Mouse (Mus musculus) cerebellum, adult 2 months (tissue): ENCODE data around the gene H2al1i. TPM values are rescaled to one million over a fixed set of nuclear protein-coding genes. Genes with fewer than 3 reads are reported as not detected.
"Not testable (repeated sequence)": the region's sequence is repeated elsewhere in the genome, so short reads cannot be mapped to it uniquely, and the experiment has no call there.

ENCODE experiments used
- DNase-seq, 2 experiments: peaks; one replicate each; pipeline ENCODE4 v3.0.0; 2021
- H3K27ac ChIP-seq: fragments of 200-500 bp; 2 replicates; pipeline ENCODE4 v1.5.1; 2012; ENCODE audit warnings: low read length, control low read depth, inconsistent platforms; ENCODE audit not compliant: insufficient read depth
- H3K27me3 ChIP-seq: fragments of 200-500 bp; 2 replicates; pipeline ENCODE4 v1.6.1; 2012; ENCODE audit warnings: inconsistent platforms, mild to moderate bottlenecking, low read length, moderate library complexity; ENCODE audit not compliant: control insufficient read depth, insufficient read depth
- H3K4me1 ChIP-seq: fragments of 200-500 bp; 2 replicates; pipeline ENCODE4 v1.6.1; 2011; ENCODE audit warnings: low read length; ENCODE audit not compliant: control insufficient read depth, insufficient read depth
- H3K4me3 ChIP-seq: fragments of 200-500 bp; replicated peaks from 2 replicates; pipeline ENCODE3; 2011; ENCODE audit warnings: mild to moderate bottlenecking, low read depth, low read length, control low read depth; ENCODE audit not compliant: insufficient read depth
- CTCF ChIP-seq: fragments of 200-500 bp; IDR thresholded peaks from 2 replicates; pipeline ENCODE4 v1.5.1; 2011; ENCODE audit warnings: low read depth, mild to moderate bottlenecking, control low read depth, low read length, moderate library complexity, borderline replicate concordance; ENCODE audit not compliant: insufficient read depth
- POLR2A ChIP-seq: fragments of 200-500 bp; IDR thresholded peaks from 2 replicates; pipeline ENCODE4 v1.6.1; 2011; ENCODE audit warnings: low read length, control low read depth, borderline replicate concordance; ENCODE audit not compliant: insufficient read depth
- WGBS: fragments of 180-500 bp; shearing (Covaris S2); methylation state at CpG from one replicate; pipeline ENCODE4 v1.1.7; 2018; 5-methylcytosine and 5-hydroxymethylcytosine counted together
- polyA plus RNA-seq: library from polyadenylated mRNA; depleted of rRNA; stranded (reverse); fragments of >200 nt; gene quantifications from 2 replicates; pipeline ENCODE4 v1.2.3, GENCODE M21; 2012; rRNA removed

Gene H2al1i
- not detected in 2 replicates for polyA plus RNA-seq

GRCm38 (mm10) chrX:11324359-11324758 lies at the start of gene H2al1i:
Gene H2al1i (plus strand): TSS chrX:11324659.
- H3K27me3 ChIP-seq, H3K4me1 ChIP-seq, H3K27ac ChIP-seq, H3K4me3 ChIP-seq, DNase-seq: not testable (repeated sequence)
- no CpG with 5 or more reads among the region's 5 CpGs for WGBS

DNA sequence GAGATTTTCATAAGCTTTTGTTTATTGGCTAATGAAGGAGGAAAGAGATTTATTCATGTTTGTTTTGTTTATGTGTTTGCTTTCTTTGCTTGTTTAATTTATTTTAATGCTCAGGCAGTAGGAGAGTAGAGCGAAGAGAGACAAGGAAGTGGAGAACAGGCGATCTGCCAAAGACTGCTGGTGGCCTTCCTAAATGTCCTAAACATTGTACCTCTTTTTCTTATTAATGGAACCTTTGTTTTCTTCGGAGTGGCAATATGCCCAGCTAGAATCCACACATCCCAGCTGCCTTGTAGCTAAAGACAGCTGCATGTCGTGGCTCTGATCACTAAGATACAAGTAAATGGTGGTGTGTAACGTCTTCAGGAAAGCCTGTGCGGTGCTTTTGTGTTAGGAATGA lies 47.4 kb upstream of the H2al1i start:
- TF ChIP-seq CTCF (no peak), POLR2A (no peak)
- Histone ChIP-seq H3K27me3 (no peaks in the 10 kb centered on the region), H3K4me1 (no peaks in the 10 kb centered on the region), H3K4me3 (no peak overlapping the region), H3K27ac (no peak overlapping the region)
- 68% methylated on average over 6 of the region's 6 CpGs for WGBS
- no peak for DNase-seq

DNA sequence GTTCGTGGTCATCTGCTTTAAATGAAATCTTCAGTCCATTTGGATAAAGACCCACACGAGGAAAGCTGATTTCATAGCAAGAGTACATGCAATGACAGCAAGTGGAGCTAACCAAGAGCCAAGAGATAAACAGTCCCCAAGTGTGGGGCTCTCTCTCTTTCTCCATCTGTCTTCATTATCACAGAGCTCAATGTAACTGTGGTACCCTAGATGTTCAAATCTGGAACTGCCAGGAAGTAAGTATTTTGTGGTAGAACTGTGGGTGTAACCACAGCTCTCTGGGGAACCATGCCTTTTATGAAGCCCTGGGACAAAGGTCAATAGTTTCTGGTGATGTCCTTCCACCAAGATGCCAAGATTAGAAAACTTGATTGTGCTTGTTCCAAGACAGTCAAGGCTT lies 43.7 kb upstream of the H2al1i start:
- Histone ChIP-seq H3K27ac (no peak overlapping the region), H3K27me3 (no peaks in the 10 kb centered on the region), H3K4me1 (no peaks in the 10 kb centered on the region), H3K4me3 (no peak overlapping the region)
- no peak for DNase-seq
- WGBS: 27% methylated on average over 2 of the region's 2 CpGs
- TF ChIP-seq CTCF (no peak), POLR2A (no peak)

DNA sequence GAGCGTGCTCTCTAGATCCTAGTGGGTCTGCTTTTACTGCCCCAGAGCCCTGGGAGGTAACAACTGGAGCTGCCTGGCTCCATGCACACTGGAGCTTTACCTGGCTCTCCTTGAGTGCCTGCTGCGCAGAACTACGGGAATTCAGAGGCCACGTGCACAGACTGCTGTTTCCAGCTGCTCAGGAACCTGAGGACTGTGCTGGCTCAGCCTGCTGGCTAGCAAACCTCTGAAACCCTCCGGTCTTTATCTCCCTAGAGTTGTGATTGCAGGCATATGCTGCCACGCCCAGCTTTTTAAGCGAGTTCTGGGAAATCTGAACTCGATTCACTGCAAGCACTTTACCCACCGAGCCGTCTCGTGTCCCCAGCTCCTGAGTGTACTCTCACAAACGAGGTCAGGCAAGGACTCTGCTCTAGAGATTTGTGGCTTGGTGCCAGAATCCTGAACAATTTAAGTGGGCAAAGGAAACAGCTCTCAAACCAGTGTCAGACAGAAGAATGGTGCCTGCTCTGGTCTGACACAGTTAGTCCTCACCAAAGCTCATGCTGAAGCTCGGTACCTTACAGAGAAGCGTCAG lies 36.1 kb upstream of the H2al1i start:
- Histone ChIP-seq H3K27ac (no peak overlapping the region), H3K27me3 (no peaks in the 10 kb centered on the region), H3K4me3 (no peak overlapping the region), H3K4me1 (no peaks in the 10 kb centered on the region)
- TF ChIP-seq CTCF (no peak), POLR2A (no peak)
- WGBS: 68% methylated on average over 14 of the region's 14 CpGs
- no peak for DNase-seq

GRCm38 (mm10) chrX:11289244-11289643 lies 35.2 kb upstream of the H2al1i start:
- 81% methylated on average over 4 of the region's 4 CpGs for WGBS
- Histone ChIP-seq H3K27ac (no peak overlapping the region), H3K27me3 (no peaks in the 10 kb centered on the region), H3K4me3 (no peak overlapping the region), H3K4me1 (no peaks in the 10 kb centered on the region)
- no peak for DNase-seq
- no peak for TF ChIP-seq POLR2A

DNA sequence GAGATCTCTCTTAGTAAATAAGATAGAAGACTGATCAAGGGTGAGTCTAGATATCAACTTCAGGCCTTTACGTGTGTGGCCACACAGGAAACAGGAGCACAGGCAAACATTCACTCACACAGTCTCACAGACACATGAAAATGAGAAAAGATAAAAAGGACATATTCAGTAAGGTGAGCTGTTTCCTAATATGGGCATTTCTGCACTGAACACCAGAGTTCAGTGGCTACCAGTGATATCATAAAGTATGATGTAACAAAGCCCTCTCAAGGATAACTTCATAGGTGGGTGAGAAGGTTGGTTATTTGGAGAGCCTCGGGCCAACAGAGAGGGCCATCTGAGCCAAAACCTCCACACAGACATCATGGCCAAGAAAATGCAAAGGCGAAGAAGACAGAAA lies 25.5 kb upstream of the H2al1i start, which contains the start of gene H2al1a:
Gene H2al1a (plus strand): TSS at position 301 of the 400 bp plus-strand sequence.
- not testable (repeated sequence) for H3K27ac ChIP-seq, H3K27me3 ChIP-seq, H3K4me1 ChIP-seq, H3K4me3 ChIP-seq, DNase-seq
- WGBS: no CpG with 5 or more reads among the region's 3 CpGs

- 100% methylated on average over 1 of the region's 3 CpGs for WGBS
- not testable (repeated sequence) for H3K27ac ChIP-seq, H3K4me3 ChIP-seq, H3K27me3 ChIP-seq, H3K4me1 ChIP-seq, DNase-seq
Measured at GRCm38 (mm10) chrX:11302132-11302531, 22.3 kb upstream of the H2al1i start, which contains the start of gene H2al1b. Gene H2al1b (plus strand): TSS chrX:11302432.

- H3K27me3 ChIP-seq, H3K27ac ChIP-seq, DNase-seq, H3K4me1 ChIP-seq, H3K4me3 ChIP-seq: not testable (repeated sequence)
- 93% methylated on average over 2 of the region's 6 CpGs for WGBS
Measured at GRCm38 (mm10) chrX:11305355-11305754, 19.1 kb upstream of the H2al1i start, which contains the start of gene H2al1c. Gene H2al1c (plus strand): TSS chrX:11305655.

DNA sequence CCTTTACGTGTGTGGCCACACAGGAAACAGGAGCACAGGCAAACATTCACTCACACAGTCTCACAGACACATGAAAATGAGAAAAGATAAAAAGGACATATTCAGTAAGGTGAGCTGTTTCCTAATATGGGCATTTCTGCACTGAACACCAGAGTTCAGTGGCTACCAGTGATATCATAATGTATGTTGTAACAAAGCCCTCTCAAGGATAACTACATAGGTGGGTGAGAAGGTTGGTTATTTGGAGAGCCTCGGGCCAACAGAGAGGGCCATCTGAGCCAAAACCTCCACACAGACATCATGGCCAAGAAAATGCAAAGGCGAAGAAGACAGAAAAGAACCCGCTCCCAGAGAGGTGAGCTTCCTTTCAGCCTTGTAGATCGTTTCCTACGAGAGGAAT lies 15.9 kb upstream of the H2al1i start, which contains the start of gene H2al1d:
Gene H2al1d (plus strand): TSS at position 301 of the 400 bp plus-strand sequence.
- H3K4me3 ChIP-seq, H3K27ac ChIP-seq, DNase-seq, H3K4me1 ChIP-seq, H3K27me3 ChIP-seq: not testable (repeated sequence)
- WGBS: no CpG with 5 or more reads among the region's 6 CpGs

DNA sequence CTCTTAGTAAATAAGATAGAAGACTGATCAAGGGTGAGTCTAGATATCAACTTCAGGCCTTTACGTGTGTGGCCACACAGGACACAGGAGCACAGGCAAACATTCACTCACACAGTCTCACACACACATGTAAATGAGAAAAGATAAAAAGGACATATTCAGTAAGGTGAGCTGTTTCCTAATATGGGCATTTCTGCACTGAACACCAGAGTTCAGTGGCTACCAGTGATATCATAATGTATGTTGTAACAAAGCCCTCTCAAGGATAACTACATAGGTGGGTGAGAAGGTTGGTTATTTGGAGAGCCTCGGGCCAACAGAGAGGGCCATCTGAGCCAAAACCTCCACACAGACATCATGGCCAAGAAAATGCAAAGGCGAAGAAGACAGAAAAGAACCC lies 12.8 kb upstream of the H2al1i start, which contains the start of gene H2al1e:
Gene H2al1e (plus strand): TSS at position 301 of the 400 bp plus-strand sequence.
- not testable (repeated sequence) for H3K4me3 ChIP-seq, H3K4me1 ChIP-seq, H3K27ac ChIP-seq, DNase-seq, H3K27me3 ChIP-seq
- WGBS: no CpG with 5 or more reads among the region's 3 CpGs

GRCm38 (mm10) chrX:11314858-11315257 lies 9.6 kb upstream of the H2al1i start, which contains the start of gene H2al1f:
Gene H2al1f (plus strand): TSS chrX:11315158.
- no CpG with 5 or more reads among the region's 6 CpGs for WGBS
- not testable (repeated sequence) for H3K27me3 ChIP-seq

DNA sequence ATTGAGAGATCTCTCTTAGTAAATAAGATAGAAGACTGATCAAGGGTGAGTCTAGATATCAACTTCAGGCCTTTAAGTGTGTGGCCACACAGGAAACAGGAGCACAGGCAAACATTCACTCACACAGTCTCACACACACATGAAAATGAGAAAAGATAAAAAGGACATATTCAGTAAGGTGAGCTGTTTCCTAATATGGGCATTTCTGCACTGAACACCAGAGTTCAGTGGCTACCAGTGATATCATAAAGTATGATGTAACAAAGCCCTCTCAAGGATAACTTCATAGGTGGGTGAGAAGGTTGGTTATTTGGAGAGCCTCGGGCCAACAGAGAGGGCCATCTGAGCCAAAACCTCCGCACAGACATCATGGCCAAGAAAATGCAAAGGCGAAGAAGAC lies 6.5 kb upstream of the H2al1i start, which contains the start of gene H2al1g:
Gene H2al1g (plus strand): TSS at position 301 of the 400 bp plus-strand sequence.
- not testable (repeated sequence) for H3K4me1 ChIP-seq, H3K27me3 ChIP-seq

More at GRCm38 (mm10) chrX:11314858-11315257, 9.6 kb upstream of the H2al1i start, which contains the start of gene H2al1f:
- not testable (repeated sequence) for DNase-seq, H3K4me3 ChIP-seq, H3K27ac ChIP-seq, H3K4me1 ChIP-seq

More for the DNA sequence above, 6.5 kb upstream of the H2al1i start, which contains the start of gene H2al1g:
- H3K4me3 ChIP-seq, H3K27ac ChIP-seq, DNase-seq: not testable (repeated sequence)
- WGBS: no CpG with 5 or more reads among the region's 3 CpGs
